Mouse (Mus musculus) kidney, postnatal 4 days (tissue): ENCODE results near the gene Syn3.

ENCODE experiments used
- DNase-seq, 2 experiments: peaks; one replicate each; pipeline ENCODE4 v3.0.0; 2021; ENCODE audit warnings: mixed read lengths in 2 of 2

Gene Syn3

GRCm38 (mm10) chr10:86273410-86274191 is 225.1 kb downstream of the Syn3 start:
- peak; percentile 66 to 76 for DNase-seq

- DNase-seq, result no peak
Observed at GRCm38 (mm10) chr10:86272826-86273225, 225.9 kb downstream of the Syn3 start.

GRCm38 (mm10) chr10:86270254-86270653 is 228.4 kb downstream of the Syn3 start:
- no peak for DNase-seq

GRCm38 (mm10) chr10:86264618-86265017 is 234.1 kb downstream of the Syn3 start:
- DNase-seq, result peak; percentile 51 to 66

GRCm38 (mm10) chr10:86261725-86262124 is 237.0 kb downstream of the Syn3 start:
- no peak for DNase-seq

GRCm38 (mm10) chr10:86258992-86259391 is 239.7 kb downstream of the Syn3 start:
- no peak for DNase-seq

- no peak for DNase-seq
Observed at GRCm38 (mm10) chr10:86258046-86258445, 240.7 kb downstream of the Syn3 start.

- no peak for DNase-seq
Observed at GRCm38 (mm10) chr10:86257045-86257444, 241.7 kb downstream of the Syn3 start.

- no peak for DNase-seq
Observed at GRCm38 (mm10) chr10:86256221-86256620, 242.5 kb downstream of the Syn3 start.

- DNase-seq, result no peak
Observed at GRCm38 (mm10) chr10:86250149-86250922, 248.4 kb downstream of the Syn3 start.

GRCm38 (mm10) chr10:86249283-86249682 is 249.4 kb downstream of the Syn3 start:
- no peak for DNase-seq

- DNase-seq, result no peak
Observed at GRCm38 (mm10) chr10:86248807-86249206, 249.9 kb downstream of the Syn3 start.

- no peak for DNase-seq
Observed at GRCm38 (mm10) chr10:86248131-86248740, 250.5 kb downstream of the Syn3 start.

GRCm38 (mm10) chr10:86245396-86245795 is 253.3 kb downstream of the Syn3 start:
- DNase-seq, result no peak

- no peak for DNase-seq
Observed at GRCm38 (mm10) chr10:86243525-86243924, 255.2 kb downstream of the Syn3 start.

- DNase-seq, result no peak
Observed at GRCm38 (mm10) chr10:86242721-86243120, 256.0 kb downstream of the Syn3 start.

- no peak for DNase-seq
Observed at GRCm38 (mm10) chr10:86230006-86230405, 268.7 kb downstream of the Syn3 start.

- no peak for DNase-seq
Observed at GRCm38 (mm10) chr10:86225480-86225879, 273.2 kb downstream of the Syn3 start.

- DNase-seq, result no peak
Observed at GRCm38 (mm10) chr10:86218984-86219383, 279.7 kb downstream of the Syn3 start.

- no peak for DNase-seq
Observed at GRCm38 (mm10) chr10:86216836-86217235, 281.9 kb downstream of the Syn3 start.

GRCm38 (mm10) chr10:86212062-86212461 is 286.6 kb downstream of the Syn3 start:
- no peak for DNase-seq

GRCm38 (mm10) chr10:86203915-86204314 is 294.8 kb downstream of the Syn3 start:
- DNase-seq, result no peak

- peak in 1 of 2 experiments; percentile 12 for DNase-seq
Observed at GRCm38 (mm10) chr10:86203175-86203574, 295.5 kb downstream of the Syn3 start.

GRCm38 (mm10) chr10:86201826-86202225 is 296.9 kb downstream of the Syn3 start:
- no peak for DNase-seq
